Mouse (Mus musculus): ENCODE data around the gene St5. TPM values are rescaled to one million over a fixed set of nuclear protein-coding genes. Genes with fewer than 3 reads are reported as not detected.

Gene St5
- polyA plus RNA-seq, 1 experiment from 2014 or later: 33.5 TPM

DNA sequence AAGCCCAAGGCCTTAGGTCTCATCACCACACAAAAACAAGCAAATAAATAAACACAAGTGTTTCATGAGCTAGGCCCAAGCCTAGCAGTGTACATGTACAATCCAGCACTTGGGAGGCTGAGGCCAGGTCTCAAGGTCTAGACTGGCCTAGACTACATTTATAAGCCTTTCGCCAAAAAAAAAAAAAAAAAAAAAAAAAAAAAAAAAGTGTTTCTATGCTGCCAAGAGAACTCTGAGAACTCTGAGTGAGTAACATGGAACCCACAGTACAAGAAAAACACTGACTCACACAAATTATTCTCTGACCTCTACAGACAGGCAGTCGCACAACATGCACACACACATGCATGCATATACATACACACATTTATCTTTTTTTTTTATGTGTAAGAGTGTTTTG is 75.6 kb downstream of the St5 start:
- no peak overlapping the region for H3K27ac ChIP-seq
- 99% methylated on average over 2 of the region's 2 CpGs for WGBS
- H3K36me3 ChIP-seq (replicated peaks): no peaks in the 10 kb centered on the region
- no peak overlapping the region for H3K4me3 ChIP-seq
- peaks cover 26% of the 10 kb centered on the region for H3K4me1 ChIP-seq
- DNase-seq (ENCODE audit: extremely low spot score, low spot score): no peak
- H3K27me3 ChIP-seq (ENCODE audit: poor library complexity, severe bottlenecking): no peaks in the 10 kb centered on the region
- no peaks in the 10 kb centered on the region for H3K9me3 ChIP-seq

DNA sequence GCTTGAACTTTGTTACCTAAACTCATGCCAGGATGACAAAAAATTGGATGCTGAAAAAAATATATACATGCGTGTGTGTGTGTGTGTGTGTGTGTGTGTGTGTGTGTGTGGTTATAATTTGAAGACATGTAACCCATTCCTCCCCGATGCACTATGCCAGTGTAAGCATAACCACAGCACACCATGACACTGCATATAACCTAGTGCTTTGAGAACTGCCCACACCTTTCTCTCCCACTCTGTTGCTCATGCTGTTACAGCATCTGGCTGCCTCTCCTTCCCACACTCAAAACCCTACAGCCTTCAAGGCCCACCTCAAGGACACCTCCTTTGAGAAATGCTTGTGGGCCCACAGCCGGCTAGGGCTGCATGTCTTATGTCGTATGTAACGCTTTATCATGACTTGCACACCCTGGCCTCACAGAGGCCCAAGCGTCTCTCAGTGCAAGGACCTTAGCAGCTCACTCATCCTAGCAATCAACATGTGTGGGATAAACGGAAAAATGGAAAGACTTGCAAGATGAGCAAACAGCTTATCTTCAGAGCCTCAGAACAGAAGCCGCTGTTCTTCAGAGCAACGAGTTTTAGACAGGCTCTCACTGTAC is 81.1 kb downstream of the St5 start:
- Histone ChIP-seq H3K27ac (peak overlapping the region; percentile 17; the same call in 1 of the 2 replicates), H3K4me3 (no peak overlapping the region), H3K27me3 (ENCODE audit: poor library complexity, severe bottlenecking) (no peaks in the 10 kb centered on the region), H3K36me3 (replicated peaks) (no peaks in the 10 kb centered on the region), H3K4me1 (peaks cover 11% of the 10 kb centered on the region; the same call in 1 of the 2 replicates), H3K9me3 (no peaks in the 10 kb centered on the region)
- WGBS: 92% methylated on average over 9 of the region's 9 CpGs
- no peak for DNase-seq (ENCODE audit: extremely low spot score, low spot score)

DNA sequence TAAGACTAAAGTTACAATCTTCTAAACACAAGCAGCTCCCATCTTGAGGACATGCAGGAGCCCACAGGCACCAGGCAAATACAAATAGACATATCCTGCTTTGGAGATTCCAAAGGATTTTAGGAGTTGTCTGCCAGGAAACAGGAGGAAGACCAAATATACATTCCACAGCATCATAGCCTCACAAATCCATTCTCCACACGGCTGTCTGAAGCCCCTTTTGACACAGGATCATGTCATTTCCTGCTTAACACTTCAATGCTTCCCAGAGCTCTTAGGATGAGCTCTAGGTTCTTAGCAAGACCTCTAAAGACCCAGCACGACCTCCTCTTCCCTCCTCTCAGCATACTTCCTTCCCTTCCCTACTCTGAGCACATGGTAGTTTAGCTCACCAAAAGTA is 82.4 kb downstream of the St5 start:
- no peaks in the 10 kb centered on the region for H3K36me3 ChIP-seq (replicated peaks)
- no peak overlapping the region for H3K4me3 ChIP-seq
- no peaks in the 10 kb centered on the region for H3K27me3 ChIP-seq (ENCODE audit: poor library complexity, severe bottlenecking)
- no peaks in the 10 kb centered on the region for H3K9me3 ChIP-seq
- no peak for DNase-seq (ENCODE audit: extremely low spot score, low spot score)
- no peak overlapping the region for H3K27ac ChIP-seq
- 59% methylated on average over 2 of the region's 2 CpGs for WGBS
- peaks cover 25% of the 10 kb centered on the region for H3K4me1 ChIP-seq

DNA sequence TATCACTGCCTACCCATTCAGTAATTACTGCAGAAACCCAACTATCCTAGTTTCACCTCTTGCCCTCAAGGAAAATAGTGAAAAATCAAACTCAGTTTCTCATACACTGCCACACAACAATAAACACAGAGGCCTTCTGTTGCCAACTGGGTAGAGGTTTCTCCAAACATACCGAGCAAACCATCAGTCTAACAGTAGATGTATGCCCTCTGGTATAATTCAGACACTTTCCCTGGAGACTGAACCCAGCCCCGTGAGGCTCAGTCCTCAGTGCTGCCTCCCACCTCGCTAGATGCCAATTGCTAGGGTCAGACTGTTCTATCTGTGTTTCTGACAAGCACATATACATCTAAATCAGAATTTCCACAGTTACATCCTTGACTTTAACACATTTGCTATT is 83.1 kb downstream of the St5 start:
- Histone ChIP-seq H3K36me3 (replicated peaks) (no peaks in the 10 kb centered on the region), H3K27me3 (ENCODE audit: poor library complexity, severe bottlenecking) (no peaks in the 10 kb centered on the region), H3K4me3 (no peak overlapping the region), H3K9me3 (no peaks in the 10 kb centered on the region), H3K27ac (no peak overlapping the region), H3K4me1 (peaks cover 32% of the 10 kb centered on the region)
- 80% methylated on average over 3 of the region's 3 CpGs for WGBS
- DNase-seq (ENCODE audit: extremely low spot score, low spot score): no peak

DNA sequence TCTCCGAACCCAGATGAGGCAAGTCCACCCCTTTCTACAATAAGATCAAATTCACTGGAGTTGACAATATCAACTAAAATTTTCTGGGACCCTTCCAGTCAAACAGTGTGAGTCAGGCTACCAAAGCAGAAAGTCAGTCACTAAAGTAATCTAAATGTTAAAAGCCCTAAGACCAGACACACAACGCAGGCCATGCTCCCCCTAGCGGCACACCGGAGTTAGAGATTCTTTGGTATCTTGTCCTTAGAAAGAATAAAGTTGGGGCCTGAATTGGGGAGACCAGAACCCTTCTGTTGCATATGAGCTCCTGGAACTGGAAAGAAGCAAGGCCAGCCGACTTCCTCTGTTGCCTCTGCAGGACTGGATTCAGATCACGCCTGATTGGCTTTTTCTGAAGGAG is 84.7 kb downstream of the St5 start:
- Histone ChIP-seq H3K4me3 (no peak overlapping the region), H3K27ac (no peak overlapping the region), H3K4me1 (peaks cover 48% of the 10 kb centered on the region), H3K27me3 (ENCODE audit: poor library complexity, severe bottlenecking) (no peaks in the 10 kb centered on the region), H3K9me3 (no peaks in the 10 kb centered on the region), H3K36me3 (replicated peaks) (no peaks in the 10 kb centered on the region)
- no peak for DNase-seq (ENCODE audit: extremely low spot score, low spot score)
- 20% methylated on average over 6 of the region's 6 CpGs for WGBS

DNA sequence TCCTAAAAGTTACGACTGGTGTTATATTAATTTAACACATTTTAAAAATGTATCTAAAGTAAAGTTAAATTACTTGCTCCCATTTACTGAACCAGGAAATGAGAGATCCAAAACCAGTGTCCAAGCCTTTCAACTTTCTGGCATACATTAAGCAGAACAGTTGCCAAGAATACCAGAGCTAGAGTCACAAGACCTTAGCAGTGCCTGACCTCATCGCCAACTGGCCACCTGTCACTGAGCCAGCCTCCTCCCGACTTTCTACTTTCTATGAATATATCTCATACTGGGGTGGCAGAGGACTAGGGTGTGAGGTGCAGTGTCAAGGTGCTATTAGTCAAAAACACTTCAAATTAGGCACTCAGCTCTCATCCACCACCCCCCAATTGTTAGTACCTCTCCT is 85.6 kb downstream of the St5 start:
- H3K27ac ChIP-seq: no peak overlapping the region
- H3K9me3 ChIP-seq: no peaks in the 10 kb centered on the region
- 77% methylated on average over 3 of the region's 3 CpGs for WGBS
- no peaks in the 10 kb centered on the region for H3K27me3 ChIP-seq (ENCODE audit: poor library complexity, severe bottlenecking)
- H3K4me1 ChIP-seq: peaks cover 55% of the 10 kb centered on the region
- DNase-seq (ENCODE audit: extremely low spot score, low spot score): no peak
- no peaks in the 10 kb centered on the region for H3K36me3 ChIP-seq (replicated peaks)
- no peak overlapping the region for H3K4me3 ChIP-seq

DNA sequence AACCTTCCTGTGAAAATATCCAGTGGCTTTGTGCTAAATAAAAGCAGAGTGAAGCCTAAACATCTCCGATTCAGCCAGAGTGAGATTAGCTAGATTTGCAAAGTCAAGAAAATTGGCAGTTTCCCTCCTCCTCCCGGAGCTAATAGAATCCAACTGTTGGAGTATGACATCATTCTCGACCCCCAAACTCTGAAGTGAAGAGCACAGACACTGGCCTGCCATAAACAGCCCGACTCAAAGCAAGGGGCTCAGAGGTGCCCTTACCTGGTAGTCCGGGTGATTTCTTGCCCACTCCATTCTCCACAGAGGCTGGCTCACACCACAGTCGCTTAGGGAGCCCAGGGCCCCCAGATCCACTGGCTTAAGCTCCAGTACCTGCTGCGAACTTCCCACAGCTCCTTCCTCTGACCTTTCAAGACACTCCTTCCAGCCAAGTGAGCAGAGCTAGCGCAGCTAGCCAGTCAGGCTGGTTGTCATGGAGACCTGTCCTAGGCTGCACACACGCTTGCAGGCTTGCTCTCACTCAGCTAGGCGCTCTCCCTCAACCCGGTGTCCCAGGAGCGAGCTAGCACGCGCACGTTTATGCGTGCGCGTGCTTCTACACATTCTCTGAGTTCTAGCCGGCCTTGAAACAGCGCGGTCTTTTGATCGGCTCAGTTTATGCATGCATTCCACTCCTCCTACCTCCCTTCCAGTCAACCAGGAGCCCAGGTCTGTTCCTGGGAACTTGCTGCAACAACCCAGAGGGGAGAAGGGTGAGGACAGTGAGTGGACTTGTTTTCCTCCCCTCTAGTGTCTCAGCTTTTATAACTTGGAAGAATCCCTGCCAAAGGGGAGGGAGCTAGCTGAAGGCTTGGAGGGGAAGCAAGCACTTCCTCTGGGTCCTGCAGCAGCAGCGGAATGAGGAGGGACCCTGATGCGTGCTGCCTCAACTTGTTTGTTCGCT is 87.1 kb downstream of the St5 start:
- H3K9me3 ChIP-seq: no peaks in the 10 kb centered on the region
- H3K27ac ChIP-seq: peak overlapping the region; percentile 91
- H3K4me1 ChIP-seq: peaks cover 70% of the 10 kb centered on the region
- H3K4me3 ChIP-seq: peak overlapping the region; percentile 54
- H3K36me3 ChIP-seq (replicated peaks): no peaks in the 10 kb centered on the region
- no peaks in the 10 kb centered on the region for H3K27me3 ChIP-seq (ENCODE audit: poor library complexity, severe bottlenecking)
- DNase-seq (ENCODE audit: extremely low spot score, low spot score): peak; percentile 92
- 2% methylated on average over 25 of the region's 25 CpGs for WGBS

DNA sequence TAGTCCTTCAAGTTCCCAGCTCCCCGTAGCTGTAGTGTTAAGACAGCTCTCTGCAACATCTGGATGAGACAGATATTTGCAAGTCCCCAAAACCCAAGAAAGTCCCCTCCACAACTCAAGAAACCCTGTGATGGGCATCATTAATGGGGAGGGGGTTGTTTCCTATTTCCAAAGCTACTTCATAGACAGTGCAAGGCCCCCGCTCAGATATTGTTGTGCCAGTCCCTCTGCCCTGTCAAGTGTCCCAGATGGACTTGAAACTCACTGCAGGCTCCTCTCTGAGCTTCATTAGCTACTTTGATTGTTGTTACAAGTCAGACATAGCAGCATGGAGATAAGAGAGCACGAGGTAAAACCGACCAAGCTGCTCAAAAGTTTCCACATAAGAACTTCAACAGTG is 87.8 kb downstream of the St5 start:
- DNase-seq (ENCODE audit: extremely low spot score, low spot score): no peak
- no peaks in the 10 kb centered on the region for H3K36me3 ChIP-seq (replicated peaks)

DNA sequence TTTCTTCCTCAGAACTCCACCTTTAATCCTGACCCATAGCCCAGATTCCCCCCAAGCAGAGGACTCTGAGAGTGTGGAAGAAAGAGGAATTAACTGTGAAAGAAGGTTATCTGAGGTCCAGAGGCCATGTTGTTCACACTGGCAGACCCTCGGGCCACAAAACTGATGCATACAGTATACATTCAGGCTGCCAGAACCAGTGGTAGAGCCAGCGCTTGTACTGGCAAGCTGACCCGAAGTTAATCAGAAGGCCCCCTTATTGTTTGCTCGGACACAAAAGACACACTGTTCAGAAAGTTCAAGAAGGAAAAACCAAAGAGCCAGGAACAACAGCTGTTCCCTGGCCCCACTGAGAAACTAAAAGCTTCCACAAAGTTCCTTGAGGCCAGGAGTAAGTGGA is 88.5 kb downstream of the St5 start:
- peaks cover 82% of the 10 kb centered on the region for H3K4me1 ChIP-seq
- 26% methylated on average over 4 of the region's 4 CpGs for WGBS
- DNase-seq (ENCODE audit: extremely low spot score, low spot score): no peak
- H3K36me3 ChIP-seq (replicated peaks): no peaks in the 10 kb centered on the region
- H3K27me3 ChIP-seq (ENCODE audit: poor library complexity, severe bottlenecking): no peaks in the 10 kb centered on the region
- H3K27ac ChIP-seq: peak overlapping the region; percentile 91
- peak overlapping the region; percentile 54 for H3K4me3 ChIP-seq
- H3K9me3 ChIP-seq: no peaks in the 10 kb centered on the region

More for the DNA sequence above, 87.8 kb downstream of the St5 start:
- Histone ChIP-seq H3K4me3 (peak overlapping the region; percentile 54), H3K4me1 (peaks cover 75% of the 10 kb centered on the region), H3K27ac (peak overlapping the region; percentile 91), H3K9me3 (no peaks in the 10 kb centered on the region), H3K27me3 (ENCODE audit: poor library complexity, severe bottlenecking) (no peaks in the 10 kb centered on the region)
- 27% methylated on average over 4 of the region's 4 CpGs for WGBS

DNA sequence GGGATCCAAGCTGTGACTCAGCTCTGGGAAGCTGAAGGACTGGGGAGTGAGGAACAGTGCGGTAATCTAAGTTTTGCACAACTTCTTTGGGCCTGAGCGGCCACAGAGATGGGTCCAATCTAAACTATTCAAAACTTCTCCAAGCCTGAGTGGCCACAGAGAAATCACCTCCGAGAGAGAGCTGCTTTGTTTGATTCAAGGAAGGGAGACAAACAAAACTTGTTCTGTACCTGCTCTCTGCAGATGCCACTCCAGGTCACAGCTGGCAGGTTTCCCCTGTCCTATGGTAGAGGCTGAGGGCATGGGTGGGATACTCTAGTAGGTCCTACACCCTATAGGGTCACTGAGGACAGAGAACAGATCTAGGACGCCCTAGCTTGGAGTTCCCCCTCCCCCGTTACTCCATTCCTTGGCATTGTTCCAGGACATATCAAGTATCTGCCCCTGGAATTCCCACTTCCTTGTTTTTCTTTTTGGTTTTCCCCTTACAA is 89.8 kb downstream of the St5 start:
- no peaks in the 10 kb centered on the region for H3K36me3 ChIP-seq (replicated peaks)
- no peaks in the 10 kb centered on the region for H3K9me3 ChIP-seq
- H3K4me1 ChIP-seq: peaks cover 85% of the 10 kb centered on the region
- no peak for DNase-seq (ENCODE audit: extremely low spot score, low spot score)
- H3K4me3 ChIP-seq: no peak overlapping the region; the same call in 1 of the 2 replicates
- 67% methylated on average over 5 of the region's 5 CpGs for WGBS
- no peaks in the 10 kb centered on the region for H3K27me3 ChIP-seq (ENCODE audit: poor library complexity, severe bottlenecking)
- peak overlapping the region; percentile 69 for H3K27ac ChIP-seq

DNA sequence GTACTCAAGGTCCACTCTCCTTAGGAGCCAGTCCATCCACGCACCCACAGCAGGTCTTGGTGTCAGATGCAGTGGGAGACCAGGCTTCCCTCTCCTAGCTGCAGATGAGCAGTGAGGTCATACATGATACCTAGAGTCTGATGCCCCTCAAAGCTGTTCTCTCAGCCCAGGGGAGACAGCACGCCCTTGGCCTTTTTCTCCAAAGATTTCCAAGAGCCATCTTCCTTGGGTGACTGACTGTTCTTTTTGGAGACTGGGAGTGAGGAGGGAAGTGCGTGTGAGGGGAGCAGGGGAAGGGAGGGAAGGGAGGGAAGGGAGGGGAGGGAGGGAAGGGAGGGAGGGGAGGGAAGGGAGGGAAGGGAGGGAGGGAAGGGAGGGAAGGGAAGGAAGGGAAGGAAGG is 90.4 kb downstream of the St5 start:
- Histone ChIP-seq H3K4me1 (peaks cover 86% of the 10 kb centered on the region), H3K9me3 (no peaks in the 10 kb centered on the region), H3K27me3 (ENCODE audit: poor library complexity, severe bottlenecking) (no peaks in the 10 kb centered on the region), H3K36me3 (replicated peaks) (no peaks in the 10 kb centered on the region), H3K27ac (peak overlapping the region; percentile 69), H3K4me3 (no peak overlapping the region)
- 83% methylated on average over 2 of the region's 3 CpGs for WGBS
- DNase-seq (ENCODE audit: extremely low spot score, low spot score): no peak

DNA sequence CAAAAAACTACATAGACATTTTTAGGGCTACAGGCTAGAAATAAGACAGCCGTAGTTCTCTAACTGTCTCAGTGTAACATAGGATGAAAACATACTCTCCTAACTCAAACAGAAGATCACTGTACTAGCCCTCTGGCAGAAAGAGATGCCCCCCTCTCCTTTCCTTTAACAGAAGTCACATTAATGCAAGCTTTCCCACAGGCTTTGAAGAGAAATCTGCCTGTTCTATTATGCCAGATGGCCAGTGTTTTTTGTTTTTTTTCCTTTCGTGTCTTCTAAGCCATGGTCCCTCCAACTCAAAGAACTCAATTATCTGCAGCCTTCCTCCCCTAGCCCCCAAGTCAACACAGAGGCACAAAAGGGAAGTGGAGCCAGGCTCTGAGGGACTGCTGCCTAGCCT is 90.9 kb downstream of the St5 start:
- Histone ChIP-seq H3K4me1 (peaks cover 87% of the 10 kb centered on the region), H3K27me3 (ENCODE audit: poor library complexity, severe bottlenecking) (no peaks in the 10 kb centered on the region), H3K9me3 (no peaks in the 10 kb centered on the region), H3K36me3 (replicated peaks) (no peaks in the 10 kb centered on the region), H3K4me3 (no peak overlapping the region), H3K27ac (peak overlapping the region; percentile 69)
- WGBS: 50% methylated on average over 2 of the region's 2 CpGs
- DNase-seq (ENCODE audit: extremely low spot score, low spot score): no peak

DNA sequence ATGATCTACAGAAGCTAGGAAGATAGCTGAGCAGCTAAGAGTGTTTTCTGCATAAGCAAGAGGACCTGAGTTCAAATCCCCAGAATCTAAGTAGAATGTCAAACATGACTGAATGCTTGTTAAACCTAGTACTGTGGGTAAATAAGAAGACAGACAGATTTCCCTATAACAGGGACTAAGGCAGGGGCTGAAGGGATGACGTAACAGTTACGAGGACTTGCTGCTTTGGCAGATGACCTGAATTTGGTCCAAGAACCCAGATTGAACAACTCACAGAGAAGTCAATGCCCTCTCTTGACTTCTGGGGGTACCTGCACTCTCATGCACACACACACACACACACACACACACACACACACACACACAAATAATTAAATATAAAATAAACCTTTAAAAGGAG is 93.1 kb downstream of the St5 start:
- Histone ChIP-seq H3K27ac (no peak overlapping the region), H3K9me3 (no peaks in the 10 kb centered on the region), H3K36me3 (replicated peaks) (no peaks in the 10 kb centered on the region), H3K4me3 (no peak overlapping the region), H3K27me3 (ENCODE audit: poor library complexity, severe bottlenecking) (no peaks in the 10 kb centered on the region), H3K4me1 (peaks cover 72% of the 10 kb centered on the region)
- DNase-seq (ENCODE audit: extremely low spot score, low spot score): no peak
- WGBS: 88% methylated on average over 2 of the region's 2 CpGs

Measured in forebrain, embryonic 10.5 days (tissue).